Comparison of ENCODE assay signal across 26 mouse cellular contexts in the genomic region with DNA sequence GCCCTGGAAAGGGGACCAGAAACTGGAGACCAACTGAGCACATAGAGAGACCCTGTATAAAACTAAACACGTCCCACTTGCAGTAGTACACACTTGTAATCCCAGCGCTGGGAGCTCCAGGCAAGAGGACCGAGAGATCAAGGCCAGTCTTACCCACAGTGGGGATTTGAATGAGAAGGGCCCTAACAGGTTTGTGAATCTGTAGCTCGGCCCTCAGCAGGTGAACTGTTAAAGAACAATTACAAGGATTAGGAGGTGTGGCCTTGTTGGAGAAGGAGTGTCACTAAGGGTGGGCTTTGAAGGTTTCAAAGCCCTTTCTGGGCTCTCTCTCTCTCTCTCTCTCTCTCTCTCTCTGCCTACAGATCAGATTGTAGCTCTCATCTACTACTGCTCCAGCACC.
A peak's percentile ranks its signal among the peaks of the same experiment; 100 is the strongest.
DNase-seq lines count a peak whose midpoint lies in the region; ATAC-seq and TF ChIP-seq lines count a peak whose summit lies in the region.
"Had no signal": no experiment of that assay in that cellular context is flagged by ENCODE, and none has a peak within 500 bp of the region (broad histone marks: within the 10 kb centered on the region; RNA-seq: fewer than 3 reads in every experiment).

No protein-coding gene starts in this region.

- no peaks in the 10 kb centered on the region for H3K9me3 ChIP-seq in E14TG2a.4 (ENCODE audit: low read length)
- H3K9me3 ChIP-seq in kidney, embryonic 14.5 days (ENCODE audit: control insufficient read depth, low read length): no peaks in the 10 kb centered on the region
- no peaks in the 10 kb centered on the region for H3K9me3 ChIP-seq in liver, embryonic 11.5 days (ENCODE audit: control insufficient read depth, low read length)
- H3K9me3 ChIP-seq: embryonic facial prominence, embryonic 10.5 days; embryonic facial prominence, embryonic 12.5 days; forebrain, embryonic 13.5 days; forebrain, embryonic 15.5 days; G1E had no signal

- DNase-seq in ES-CJ7 (ENCODE audit: low read depth, low spot score) (peak; percentile 87), R1 (ENCODE audit: low read depth, low spot score) (peak; percentile 92)
- DNase-seq in kidney, adult 2 months: no peak
- DNase-seq in liver, embryonic 11.5 days (ENCODE audit: low spot score): no peak
- DNase-seq: adrenal gland, adult 8-10 months; adrenal gland, postnatal 14 days; adrenal gland, postnatal 36 days; B cell, adult 2 months; cerebellum, adult 11-12 months; cerebellum, adult 2 months; cerebellum, adult 9-10 months; cerebellum, postnatal 10 days; cerebellum, postnatal 25 days; forebrain, postnatal 0 days had no signal

- no peak for ATAC-seq in kidney, embryonic 14.5 days (ENCODE audit: low FRiP score, low TSS enrichment)
- ATAC-seq in liver, embryonic 11.5 days (replicated peaks; ENCODE audit: low FRiP score): no peak
- ATAC-seq: activated CD4-positive, CD25-positive, alpha-beta regulatory T cell, adult 4 months; CD4-positive, CD25-positive, alpha-beta regulatory T cell, adult 4 months; forebrain, embryonic 13.5 days; forebrain, embryonic 15.5 days; forebrain, postnatal 0 days; Patski had no signal

- peaks cover 93% of the 10 kb centered on the region for H3K4me1 ChIP-seq in E14TG2a.4 (replicated peaks; ENCODE audit: low read depth, low read length)
- peaks cover 16% of the 10 kb centered on the region; the same call in 1 of the 2 replicates for H3K4me1 ChIP-seq in kidney, embryonic 14.5 days (ENCODE audit: control insufficient read depth, insufficient read depth, low read length)
- H3K4me1 ChIP-seq in kidney, adult 2 months (ENCODE audit: control insufficient read depth, insufficient read depth, low read length): peaks cover 18% of the 10 kb centered on the region
- H3K4me1 ChIP-seq in liver, embryonic 11.5 days (replicated peaks; ENCODE audit: control insufficient read depth, insufficient read depth, low read length): peaks cover 7% of the 10 kb centered on the region; the same call in 1 of the 2 replicates
- H3K4me1 ChIP-seq: embryonic facial prominence, embryonic 12.5 days; forebrain, embryonic 13.5 days; forebrain, embryonic 15.5 days had no signal

- no peak for TF ChIP-seq POLR2A in kidney, adult 2 months (IDR thresholded peaks at IDR 0.05; ENCODE audit: low read depth, low read length)

- 98% methylated on average over 4 of the region's 4 CpGs for WGBS in macrophage (ENCODE audit: missing documents)
- 37% methylated on average over 4 of the region's 4 CpGs for WGBS in kidney, embryonic 14.5 days
- 87% methylated on average over 4 of the region's 4 CpGs for WGBS in kidney, adult 2 months
- 62% methylated on average over 4 of the region's 4 CpGs for WGBS in liver, embryonic 11.5 days

- H3K36me3 ChIP-seq in E14TG2a.4 (ENCODE audit: insufficient read depth, low read length) (no peaks in the 10 kb centered on the region), macrophage (ENCODE audit: inconsistent target) (no peaks in the 10 kb centered on the region)
- H3K36me3 ChIP-seq in kidney, embryonic 14.5 days (ENCODE audit: control insufficient read depth, insufficient read depth, low read length): no peaks in the 10 kb centered on the region
- no peaks in the 10 kb centered on the region for H3K36me3 ChIP-seq in kidney, adult 2 months (ENCODE audit: control insufficient read depth, insufficient read depth, low read length)
- no peaks in the 10 kb centered on the region for H3K36me3 ChIP-seq in liver, embryonic 11.5 days (ENCODE audit: control insufficient read depth, insufficient read depth, low read length)
- H3K36me3 ChIP-seq: embryonic facial prominence, embryonic 10.5 days; embryonic facial prominence, embryonic 12.5 days; forebrain, embryonic 15.5 days; G1E had no signal

- TF ChIP-seq CTCF in E14TG2a.4 (conservative IDR thresholded peaks at IDR 0.05; ENCODE audit: low read length): no peak
- no peak for TF ChIP-seq CTCF in kidney, adult 2 months (conservative IDR thresholded peaks at IDR 0.05; ENCODE audit: insufficient read depth, insufficient read length, low read depth, low read length)

- no peak overlapping the region for H3K9ac ChIP-seq in kidney, embryonic 14.5 days (ENCODE audit: low read depth, low read length)
- no peak overlapping the region for H3K9ac ChIP-seq in liver, embryonic 11.5 days (ENCODE audit: low read depth, low read length)
- H3K9ac ChIP-seq: embryonic facial prominence, embryonic 12.5 days; forebrain, embryonic 13.5 days; forebrain, embryonic 15.5 days; forebrain, postnatal 0 days had no signal

- peaks cover 28% of the 10 kb centered on the region for H3K27me3 ChIP-seq in E14TG2a.4 (ENCODE audit: insufficient read depth, low read length)
- no peaks in the 10 kb centered on the region for H3K27me3 ChIP-seq in kidney, embryonic 14.5 days (ENCODE audit: control insufficient read depth, insufficient read depth, low read length)
- no peaks in the 10 kb centered on the region for H3K27me3 ChIP-seq in kidney, adult 2 months (replicated peaks; ENCODE audit: control insufficient read depth, insufficient read depth, low read length)
- H3K27me3 ChIP-seq in liver, embryonic 11.5 days (replicated peaks; ENCODE audit: control insufficient read depth, insufficient read depth, low read length): no peaks in the 10 kb centered on the region
- H3K27me3 ChIP-seq: CH12.LX; embryonic facial prominence, embryonic 12.5 days; forebrain, embryonic 13.5 days; forebrain, embryonic 15.5 days; Patski had no signal

- no peaks in the 10 kb centered on the region for H3K79me2 ChIP-seq in macrophage (ENCODE audit: inconsistent target)

- H3K4me3 ChIP-seq in E14TG2a.4 (replicated peaks; ENCODE audit: low read length) (peak overlapping the region; percentile 32), macrophage (ENCODE audit: inconsistent target) (no peak overlapping the region)
- H3K4me3 ChIP-seq in kidney, embryonic 14.5 days (ENCODE audit: low read length): no peak overlapping the region
- H3K4me3 ChIP-seq in kidney, adult 2 months (ENCODE audit: insufficient read depth, low read depth, low read length): no peak overlapping the region
- H3K4me3 ChIP-seq in liver, embryonic 11.5 days (ENCODE audit: low read depth, low read length): no peak overlapping the region
- H3K4me3 ChIP-seq: embryonic facial prominence, embryonic 10.5 days; embryonic facial prominence, embryonic 12.5 days; forebrain, embryonic 13.5 days; forebrain, embryonic 15.5 days had no signal

- H3K27ac ChIP-seq in macrophage: peak overlapping the region; percentile 46; the same call in 1 of the 2 replicates
- no peak overlapping the region for H3K27ac ChIP-seq in kidney, embryonic 14.5 days (ENCODE audit: low read depth, low read length)
- no peak overlapping the region for H3K27ac ChIP-seq in kidney, adult 2 months (ENCODE audit: insufficient read depth, low read depth, low read length)
- no peak overlapping the region for H3K27ac ChIP-seq in liver, embryonic 11.5 days (ENCODE audit: low read depth, low read length)
- H3K27ac ChIP-seq: embryonic facial prominence, embryonic 10.5 days; embryonic facial prominence, embryonic 12.5 days; forebrain, embryonic 13.5 days; forebrain, embryonic 15.5 days had no signal

- no peak overlapping the region for H3K4me2 ChIP-seq in kidney, embryonic 14.5 days (replicated peaks; ENCODE audit: low read depth, low read length)
- no peak overlapping the region for H3K4me2 ChIP-seq in liver, embryonic 11.5 days
- H3K4me2 ChIP-seq: embryonic facial prominence, embryonic 12.5 days; forebrain, embryonic 13.5 days; forebrain, embryonic 15.5 days had no signal

Comparison
In these comparisons a context has a peak if more than half of its experiments do, and no peak if none do; other contexts are left out.
1. DNase-seq: peak in ES-CJ7 (single experiment) and R1 (single experiment); none in kidney, adult 2 months (single experiment) and liver, embryonic 11.5 days (single experiment).